Mouse (Mus musculus): ENCODE data around the gene Eif3k. TPM values are rescaled to one million over a fixed set of nuclear protein-coding genes. Genes with fewer than 3 reads are reported as not detected.

Eif3k gene
- 209 and 222 TPM in 2 replicates for polyA plus RNA-seq (2015; fragmentation: Nextera tagmentation; extraction: Ambion mirVana)

DNA sequence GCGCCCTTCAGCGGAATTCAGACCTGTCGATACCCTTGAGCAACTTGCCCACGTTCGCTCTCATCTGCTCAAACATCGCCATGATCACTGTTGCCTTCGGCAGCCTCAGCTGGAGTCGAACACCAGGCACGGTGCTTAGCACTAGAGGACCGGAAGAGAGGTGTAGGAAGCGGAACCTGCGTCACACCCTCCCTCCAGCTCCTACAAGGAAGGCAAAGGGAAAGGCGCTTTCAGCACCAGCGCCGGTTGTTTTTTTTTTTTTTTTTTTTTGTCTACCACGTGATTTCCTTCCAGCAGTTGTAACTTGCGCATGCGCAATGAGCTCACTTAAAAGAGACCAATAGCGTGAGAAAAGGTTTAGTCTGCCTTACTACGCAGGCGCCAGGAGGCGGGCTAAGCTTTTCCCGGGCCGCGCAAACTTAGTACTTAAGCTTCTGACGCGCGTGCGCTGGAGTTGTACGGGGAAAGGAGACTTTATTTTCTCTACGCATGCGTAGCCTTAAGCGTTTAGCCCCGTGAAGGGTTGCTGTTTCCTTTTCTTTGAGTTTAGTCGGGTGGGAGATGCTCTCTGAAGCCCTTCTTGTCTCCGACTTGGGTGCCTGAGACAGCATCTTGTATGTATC lies at the start of gene Eif3k, which contains the start of gene Map4k1:
Gene Eif3k (minus strand): TSS at position 214 of the 623 bp plus-strand sequence.
Gene Map4k1 (plus strand): TSS at position 400 of the 623 bp plus-strand sequence.
- ATAC-seq (ENCODE audit: insufficient read depth): peak; percentile 92
- Histone ChIP-seq H3K9ac (peak within 1 kb of the TSS; percentile 73), H3K4me3 (replicated peaks) (peak within 1 kb of the TSS; percentile 78), H3K27ac (replicated peaks) (peak within 1 kb of the TSS; percentile 89), H3K9me3 (replicated peaks) (no peaks in the 10 kb centered on the region), H3K4me2 (peak within 1 kb of the TSS; percentile 89), H3K27me3 (no peaks in the 10 kb centered on the region), H3K36me3 (replicated peaks) (peaks cover 36% of the 10 kb centered on the region), H3K4me1 (replicated peaks) (peaks cover 38% of the 10 kb centered on the region)
- 0% methylated on average over 36 of the region's 36 CpGs for WGBS (ENCODE audit: insufficient replicate concordance)

GRCm38 (mm10) chr7:29029690-29030656 lies 48.3 kb upstream of the Eif3k start:
- no peaks in the 10 kb centered on the region for H3K27me3 ChIP-seq
- H3K4me1 ChIP-seq (replicated peaks): peaks cover 47% of the 10 kb centered on the region
- 41% methylated on average over 14 of the region's 14 CpGs for WGBS (ENCODE audit: insufficient replicate concordance)
- peak overlapping the region; percentile 42 for H3K4me2 ChIP-seq
- ATAC-seq (ENCODE audit: insufficient read depth): peak; percentile 99
- H3K27ac ChIP-seq (replicated peaks): peak overlapping the region; percentile 83
- no peak overlapping the region for H3K9ac ChIP-seq
- H3K36me3 ChIP-seq (replicated peaks): no peaks in the 10 kb centered on the region
- no peak overlapping the region for H3K4me3 ChIP-seq (replicated peaks)
- H3K9me3 ChIP-seq (replicated peaks): no peaks in the 10 kb centered on the region

DNA sequence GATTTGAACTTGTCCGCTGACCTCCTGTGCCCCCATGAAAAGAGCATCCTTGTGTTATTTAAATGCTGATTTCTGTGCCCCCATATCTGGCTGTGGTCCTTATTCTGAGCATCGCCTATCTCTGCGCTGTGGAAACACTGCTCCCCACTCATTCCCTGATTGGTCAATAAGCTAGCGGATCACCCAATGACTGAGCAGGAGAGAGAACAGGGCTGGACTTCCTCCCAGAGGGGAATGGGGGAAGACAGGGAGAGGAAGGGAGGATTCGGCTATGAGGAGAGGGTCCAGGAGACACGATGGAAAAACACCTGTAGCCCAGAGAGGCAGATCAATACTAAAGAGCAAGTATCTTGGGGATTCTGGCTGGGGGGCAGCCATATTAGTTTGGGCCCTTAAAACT lies 47.1 kb upstream of the Eif3k start:
- Histone ChIP-seq H3K4me2 (no peak overlapping the region), H3K4me1 (replicated peaks) (peaks cover 47% of the 10 kb centered on the region), H3K27ac (replicated peaks) (no peak overlapping the region; the same call in 1 of the 2 replicates), H3K36me3 (replicated peaks) (no peaks in the 10 kb centered on the region), H3K9ac (no peak overlapping the region), H3K27me3 (no peaks in the 10 kb centered on the region), H3K9me3 (replicated peaks) (no peaks in the 10 kb centered on the region), H3K4me3 (replicated peaks) (no peak overlapping the region)
- ATAC-seq (ENCODE audit: insufficient read depth): no peak
- WGBS (ENCODE audit: insufficient replicate concordance): 79% methylated on average over 6 of the region's 6 CpGs

DNA sequence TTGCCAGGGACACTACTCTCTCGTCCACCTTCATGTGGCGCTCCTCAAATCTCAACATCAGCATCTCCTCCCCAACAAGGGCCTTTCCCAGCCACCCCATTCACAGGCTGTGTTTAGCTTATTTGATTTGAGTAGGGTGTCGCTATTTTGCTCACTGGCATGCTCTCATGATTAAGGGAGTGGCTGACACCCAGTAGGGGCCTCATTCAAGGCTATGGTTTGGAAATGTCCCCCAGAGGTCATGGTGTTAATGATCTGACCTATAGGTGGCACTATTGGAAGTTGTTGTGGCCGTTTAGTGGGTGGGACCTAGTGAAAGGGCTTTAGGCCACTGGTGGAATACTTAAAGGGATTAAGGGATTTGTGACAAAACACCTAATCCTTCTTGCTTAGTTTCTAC lies 45.1 kb upstream of the Eif3k start:
- Histone ChIP-seq H3K9me3 (replicated peaks) (no peaks in the 10 kb centered on the region), H3K4me3 (replicated peaks) (no peak overlapping the region), H3K36me3 (replicated peaks) (no peaks in the 10 kb centered on the region), H3K4me2 (no peak overlapping the region), H3K27me3 (no peaks in the 10 kb centered on the region), H3K27ac (replicated peaks) (no peak overlapping the region), H3K9ac (no peak overlapping the region), H3K4me1 (replicated peaks) (peaks cover 49% of the 10 kb centered on the region)
- 77% methylated on average over 4 of the region's 4 CpGs for WGBS (ENCODE audit: insufficient replicate concordance)
- ATAC-seq (ENCODE audit: insufficient read depth): no peak

DNA sequence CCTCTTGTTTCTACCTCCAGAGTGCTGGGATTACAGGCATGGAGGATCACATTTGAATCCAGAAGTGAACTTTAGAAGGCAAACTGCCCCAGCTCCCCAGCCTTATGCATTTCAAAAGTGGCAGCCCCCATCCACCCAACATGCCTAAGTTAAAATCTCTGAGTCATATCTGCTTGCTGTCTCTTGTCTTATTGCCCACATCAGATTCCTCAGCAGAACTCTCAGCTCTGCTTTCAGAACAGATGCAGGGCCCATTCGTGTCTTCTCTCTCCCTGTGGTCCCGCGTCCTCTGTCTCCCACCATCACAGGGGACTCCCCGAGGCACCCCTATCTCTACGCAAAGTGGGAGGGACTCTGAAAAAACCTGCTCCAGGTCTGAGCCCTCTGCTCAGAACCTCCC lies 44.5 kb upstream of the Eif3k start:
- H3K4me2 ChIP-seq: no peak overlapping the region
- no peaks in the 10 kb centered on the region for H3K36me3 ChIP-seq (replicated peaks)
- ATAC-seq (ENCODE audit: insufficient read depth): no peak
- no peaks in the 10 kb centered on the region for H3K9me3 ChIP-seq (replicated peaks)
- no peak overlapping the region for H3K9ac ChIP-seq
- H3K4me3 ChIP-seq (replicated peaks): no peak overlapping the region
- WGBS (ENCODE audit: insufficient replicate concordance): 60% methylated on average over 5 of the region's 5 CpGs
- H3K4me1 ChIP-seq (replicated peaks): peaks cover 46% of the 10 kb centered on the region
- H3K27ac ChIP-seq (replicated peaks): no peak overlapping the region
- H3K27me3 ChIP-seq: peaks cover 4% of the 10 kb centered on the region

- peaks cover 10% of the 10 kb centered on the region for H3K27me3 ChIP-seq
- no peak overlapping the region for H3K27ac ChIP-seq (replicated peaks)
- no peaks in the 10 kb centered on the region for H3K36me3 ChIP-seq (replicated peaks)
- H3K4me3 ChIP-seq (replicated peaks): no peak overlapping the region
- H3K9ac ChIP-seq: no peak overlapping the region
- H3K9me3 ChIP-seq (replicated peaks): no peaks in the 10 kb centered on the region
- no peak for ATAC-seq (ENCODE audit: insufficient read depth)
- no peak overlapping the region for H3K4me2 ChIP-seq
- peaks cover 39% of the 10 kb centered on the region for H3K4me1 ChIP-seq (replicated peaks)
- 63% methylated on average over 7 of the region's 7 CpGs for WGBS (ENCODE audit: insufficient replicate concordance)
These were observed 43.9 kb upstream of the Eif3k start for GRCm38 (mm10) chr7:29025566-29025965.

DNA sequence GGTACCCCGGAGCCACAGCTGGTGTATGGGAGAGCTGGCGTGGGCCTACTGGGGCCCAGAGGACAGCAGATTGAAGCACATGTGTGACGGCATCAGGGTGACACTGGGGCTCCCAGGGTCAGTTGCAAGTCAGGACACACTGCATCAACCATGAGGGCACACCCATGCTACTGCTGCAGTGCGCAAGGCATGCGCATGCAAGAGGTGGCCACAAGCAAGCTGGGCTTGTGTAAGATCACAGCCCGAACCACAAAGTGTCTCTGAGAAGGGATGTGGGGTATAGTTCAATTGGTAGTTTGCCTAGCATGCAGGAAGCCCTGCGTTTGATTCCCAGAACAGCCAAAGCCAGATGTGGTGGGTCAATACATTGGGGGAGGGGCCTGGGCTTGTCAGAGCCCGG lies 41.9 kb upstream of the Eif3k start:
- no peak overlapping the region for H3K9ac ChIP-seq
- no peaks in the 10 kb centered on the region for H3K9me3 ChIP-seq (replicated peaks)
- H3K27me3 ChIP-seq: peaks cover 31% of the 10 kb centered on the region
- H3K36me3 ChIP-seq (replicated peaks): no peaks in the 10 kb centered on the region
- H3K4me3 ChIP-seq (replicated peaks): no peak overlapping the region
- ATAC-seq (ENCODE audit: insufficient read depth): no peak
- H3K27ac ChIP-seq (replicated peaks): no peak overlapping the region
- 77% methylated on average over 8 of the region's 8 CpGs for WGBS (ENCODE audit: insufficient replicate concordance)
- peaks cover 31% of the 10 kb centered on the region for H3K4me1 ChIP-seq (replicated peaks)
- no peak overlapping the region for H3K4me2 ChIP-seq

GRCm38 (mm10) chr7:29022479-29022878 lies 40.8 kb upstream of the Eif3k start:
- H3K4me1 ChIP-seq (replicated peaks): peaks cover 31% of the 10 kb centered on the region
- no peak overlapping the region for H3K4me3 ChIP-seq (replicated peaks)
- H3K9me3 ChIP-seq (replicated peaks): no peaks in the 10 kb centered on the region
- ATAC-seq (ENCODE audit: insufficient read depth): no peak
- H3K27me3 ChIP-seq: peaks cover 41% of the 10 kb centered on the region
- H3K27ac ChIP-seq (replicated peaks): no peak overlapping the region
- H3K9ac ChIP-seq: no peak overlapping the region
- no peak overlapping the region for H3K4me2 ChIP-seq
- no peaks in the 10 kb centered on the region for H3K36me3 ChIP-seq (replicated peaks)
- WGBS (ENCODE audit: insufficient replicate concordance): 74% methylated on average over 8 of the region's 8 CpGs

DNA sequence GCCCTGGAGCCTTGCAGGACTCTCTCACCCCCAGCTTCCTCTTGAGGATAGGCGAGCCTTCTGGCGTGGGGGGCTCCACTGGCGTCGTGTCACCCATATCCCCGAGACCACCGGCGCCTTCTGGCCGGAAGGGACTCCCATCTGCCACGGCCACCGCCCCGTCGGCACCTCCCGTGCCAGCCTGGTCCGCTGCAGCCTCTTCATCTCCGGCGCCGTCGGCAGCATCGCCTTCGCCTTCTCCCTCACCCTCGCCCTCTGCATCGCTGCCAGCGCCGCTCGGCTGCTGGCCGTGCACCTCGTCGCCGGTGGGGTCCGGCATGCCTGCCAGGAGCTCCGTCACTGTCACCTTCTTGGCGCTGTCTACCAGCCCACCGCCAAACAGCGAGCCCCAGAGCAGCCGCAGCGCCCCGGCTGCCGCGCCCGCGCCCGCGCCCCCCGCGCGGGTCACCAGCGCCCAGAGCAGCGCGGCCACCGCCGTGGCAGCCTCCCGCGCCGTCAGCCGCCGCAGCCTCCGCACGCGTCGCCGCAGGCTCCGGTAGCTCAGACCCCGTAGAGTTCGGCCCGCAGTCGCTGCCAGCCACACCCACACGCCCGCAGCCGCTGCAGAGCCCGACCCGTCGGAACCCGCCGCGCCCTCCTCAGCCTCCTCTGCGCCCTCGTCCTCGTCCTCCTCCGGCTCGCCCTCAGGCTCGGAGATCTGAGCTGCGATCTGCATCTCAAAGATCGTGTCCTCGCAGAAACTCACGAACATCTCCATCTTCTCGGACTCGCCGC lies 38.0 kb upstream of the Eif3k start:
- Histone ChIP-seq H3K9ac (no peak overlapping the region; the same call in 1 of the 2 replicates), H3K4me1 (replicated peaks) (peaks cover 18% of the 10 kb centered on the region), H3K36me3 (replicated peaks) (no peaks in the 10 kb centered on the region), H3K27ac (replicated peaks) (no peak overlapping the region), H3K9me3 (replicated peaks) (no peaks in the 10 kb centered on the region), H3K4me2 (peak overlapping the region; percentile 67), H3K4me3 (replicated peaks) (peak overlapping the region; percentile 43), H3K27me3 (peaks cover 56% of the 10 kb centered on the region)
- WGBS (ENCODE audit: insufficient replicate concordance): 3% methylated on average over 88 of the region's 88 CpGs
- no peak for ATAC-seq (ENCODE audit: insufficient read depth)

- H3K4me3 ChIP-seq (replicated peaks): no peak overlapping the region
- H3K4me2 ChIP-seq: no peak overlapping the region
- H3K9ac ChIP-seq: no peak overlapping the region
- no peak overlapping the region for H3K27ac ChIP-seq (replicated peaks)
- H3K4me1 ChIP-seq (replicated peaks): peaks cover 16% of the 10 kb centered on the region
- no peak for ATAC-seq (ENCODE audit: insufficient read depth)
- no peaks in the 10 kb centered on the region for H3K36me3 ChIP-seq (replicated peaks)
- peaks cover 56% of the 10 kb centered on the region for H3K27me3 ChIP-seq
- 67% methylated on average over 7 of the region's 7 CpGs for WGBS (ENCODE audit: insufficient replicate concordance)
- no peaks in the 10 kb centered on the region for H3K9me3 ChIP-seq (replicated peaks)
These were observed 35.6 kb upstream of the Eif3k start for GRCm38 (mm10) chr7:29017222-29017621.

DNA sequence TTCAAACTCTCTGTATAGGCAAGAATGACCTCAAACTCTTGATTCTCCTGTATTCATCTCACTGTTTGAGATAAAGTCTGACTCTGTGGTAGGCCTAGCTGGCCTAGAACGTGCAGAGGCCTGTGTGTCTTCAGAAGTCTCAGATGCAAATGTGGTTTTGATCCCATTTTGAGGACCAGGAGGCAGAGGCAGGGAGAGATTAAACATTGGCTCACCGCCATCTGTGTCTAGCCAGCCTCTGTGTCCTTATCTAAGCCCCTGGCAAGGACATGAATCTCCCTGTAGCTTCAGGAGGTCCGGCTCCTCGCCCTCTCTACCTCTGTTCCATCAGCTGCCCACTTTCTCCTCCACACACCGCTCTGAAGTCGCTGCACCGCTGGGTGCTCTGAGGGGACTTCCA lies 34.8 kb upstream of the Eif3k start:
- no peaks in the 10 kb centered on the region for H3K9me3 ChIP-seq (replicated peaks)
- peaks cover 16% of the 10 kb centered on the region for H3K4me1 ChIP-seq (replicated peaks)
- H3K9ac ChIP-seq: no peak overlapping the region
- no peak overlapping the region for H3K4me2 ChIP-seq
- H3K4me3 ChIP-seq (replicated peaks): no peak overlapping the region
- ATAC-seq (ENCODE audit: insufficient read depth): no peak
- peaks cover 55% of the 10 kb centered on the region for H3K27me3 ChIP-seq
- 55% methylated on average over 7 of the region's 7 CpGs for WGBS (ENCODE audit: insufficient replicate concordance)
- no peaks in the 10 kb centered on the region for H3K36me3 ChIP-seq (replicated peaks)
- H3K27ac ChIP-seq (replicated peaks): no peak overlapping the region

All from liver, embryonic 15.5 days (tissue).